Mouse (Mus musculus) cerebellum, adult 9-11 months (tissue): Measurements from ENCODE around the gene Apol9a.

Experiments used
- DNase-seq: peaks from one replicate; pipeline ENCODE4 v3.0.0; 2022

Apol9a gene

GRCm38 (mm10) chr15:77370588-77370987, 40.3 kb downstream of the Apol9a start:
- DNase-seq, result no peak

- peak; percentile 43 for DNase-seq
Measured at GRCm38 (mm10) chr15:77369981-77370380, 41.0 kb downstream of the Apol9a start.

GRCm38 (mm10) chr15:77368818-77369320, 42.1 kb downstream of the Apol9a start:
- DNase-seq, result peak; percentile 59

- DNase-seq, result peak; percentile 95
Measured at GRCm38 (mm10) chr15:77368148-77368547, 42.8 kb downstream of the Apol9a start.

GRCm38 (mm10) chr15:77367504-77367903, 43.4 kb downstream of the Apol9a start:
- DNase-seq, result peak; percentile 74

- peak; percentile 87 for DNase-seq
Measured at GRCm38 (mm10) chr15:77366706-77367484, 44.0 kb downstream of the Apol9a start.

- peak; percentile 57 for DNase-seq
Measured at GRCm38 (mm10) chr15:77365700-77366570, 45.0 kb downstream of the Apol9a start.

GRCm38 (mm10) chr15:77364026-77364425, 46.9 kb downstream of the Apol9a start:
- DNase-seq, result no peak

- no peak for DNase-seq
Measured at GRCm38 (mm10) chr15:77363578-77363977, 47.4 kb downstream of the Apol9a start.

- DNase-seq, result no peak
Measured at GRCm38 (mm10) chr15:77362952-77363351, 48.0 kb downstream of the Apol9a start.

GRCm38 (mm10) chr15:77359905-77360304, 51.0 kb downstream of the Apol9a start:
- peak; percentile 31 for DNase-seq

GRCm38 (mm10) chr15:77359486-77359885, 51.4 kb downstream of the Apol9a start:
- DNase-seq, result peak; percentile 42

- DNase-seq, result no peak
Measured at GRCm38 (mm10) chr15:77359084-77359483, 51.9 kb downstream of the Apol9a start.

GRCm38 (mm10) chr15:77358320-77359040, 52.5 kb downstream of the Apol9a start:
- DNase-seq, result peak; percentile 93

- DNase-seq, result peak; percentile 51
Measured at GRCm38 (mm10) chr15:77356248-77356810, 54.6 kb downstream of the Apol9a start.

GRCm38 (mm10) chr15:77354848-77355551, 55.9 kb downstream of the Apol9a start:
- DNase-seq, result peak; percentile 66

GRCm38 (mm10) chr15:77354496-77354847, 56.5 kb downstream of the Apol9a start:
- no peak for DNase-seq
